Mouse (Mus musculus): ENCODE measurements around the gene Poldip3. TPM values are rescaled to one million over a fixed set of nuclear protein-coding genes. Genes with fewer than 3 reads are reported as not detected.

The Poldip3 gene
- 10 to 100 TPM; 90.5 to 91.5 TPM for total RNA-seq (2021)
- long read RNA-seq, experiment 1, transcript Poldip3-201 (9 exons, 3,299 nt): major isoform, 57 of 73 reads
- long read RNA-seq, experiment 1, partial matches to known transcripts: 5 of 73 reads
- long read RNA-seq, experiment 1, other reads (novel, unspliced or antisense): 9 of 73 reads
- long read RNA-seq, experiment 2, transcript Poldip3-201 (9 exons, 3,299 nt): major isoform, 92 of 110 reads
- long read RNA-seq, experiment 2, partial matches to known transcripts: 10 of 110 reads
- long read RNA-seq, experiment 2, other reads (novel, unspliced or antisense): 6 of 110 reads

DNA sequence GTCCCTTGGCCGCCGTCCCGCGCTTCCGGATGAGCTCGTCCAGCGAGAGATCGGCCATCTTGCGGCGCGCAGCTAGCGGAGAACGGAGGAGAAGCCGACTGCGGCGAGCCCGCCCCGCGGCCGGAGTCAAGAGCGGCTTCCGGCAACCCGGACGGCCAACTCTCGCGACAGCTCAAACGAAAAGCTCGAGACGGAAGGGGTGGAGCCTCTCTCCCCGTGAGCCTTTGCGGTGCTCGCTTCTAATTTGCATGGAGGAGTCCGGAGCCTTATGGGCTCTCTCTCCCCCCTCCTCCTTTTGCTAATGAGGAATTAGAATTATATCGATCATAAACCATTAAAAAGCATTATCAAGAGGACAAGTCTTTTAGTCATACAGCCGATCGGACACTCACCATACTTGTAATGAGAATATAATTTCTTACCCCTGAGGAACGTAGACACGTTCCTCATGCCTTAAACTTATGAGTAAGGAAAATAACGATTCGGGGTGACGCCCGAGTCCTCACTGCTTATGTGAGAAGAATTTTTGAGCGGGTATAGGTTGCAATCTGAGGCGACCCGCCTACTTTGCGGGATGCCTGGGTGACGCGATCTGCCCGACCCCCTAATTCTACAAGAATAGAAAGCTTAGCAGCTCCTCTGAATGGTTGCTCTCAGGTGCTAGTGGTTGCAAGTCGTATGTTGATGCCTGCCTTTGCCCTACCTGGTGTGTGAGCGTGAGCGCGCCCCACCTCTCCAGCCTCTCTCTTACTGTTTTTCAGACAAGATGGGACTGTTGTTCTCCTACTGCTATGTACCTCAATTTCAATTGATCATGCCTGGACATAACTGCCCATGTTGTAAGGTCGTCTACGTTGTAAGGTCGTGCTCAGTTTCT lies at the start of gene Poldip3:
TSS of gene Poldip3 (minus strand) at position 189 of the 877 bp plus-strand sequence.
- peak within 1 kb of the TSS; percentile 100 for H3K27ac ChIP-seq
- H3K4me3 ChIP-seq: peak within 1 kb of the TSS; percentile 97
- peak; percentile 96 to 98 for DNase-seq (ENCODE audit: low spot score in 2 of 2)
- no peak; the same call in 1 of the 2 replicates for TF ChIP-seq CTCF (conservative IDR thresholded peaks at IDR 0.05)

GRCm38 (mm10) chr15:83193413-83193812 lies 44.2 kb upstream of the Poldip3 start:
- H3K27ac ChIP-seq: no peak overlapping the region
- no peak for TF ChIP-seq CTCF (conservative IDR thresholded peaks at IDR 0.05)
- no peak for DNase-seq (ENCODE audit: low spot score in 2 of 2)
- H3K4me3 ChIP-seq: no peak overlapping the region

DNA sequence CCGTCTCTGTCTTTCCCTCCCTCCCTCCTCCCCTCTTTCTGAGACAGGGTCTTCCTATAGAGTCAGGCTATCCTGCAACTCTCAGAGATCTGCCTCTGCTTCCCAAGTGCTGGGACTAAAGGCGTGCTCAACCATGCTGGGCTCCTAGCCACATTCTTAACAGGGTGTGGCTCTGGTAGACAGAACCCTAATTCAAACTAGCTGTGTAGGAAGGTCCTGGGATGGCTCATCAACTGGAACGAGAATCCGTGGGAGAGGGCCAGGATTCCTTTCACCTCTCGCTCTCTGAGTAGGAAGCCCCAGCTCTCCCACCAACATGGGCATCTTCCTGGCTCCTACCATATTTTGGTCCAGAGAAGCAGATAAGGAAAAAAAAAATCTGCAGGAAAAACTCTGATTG lies 33.2 kb upstream of the Poldip3 start:
- Histone ChIP-seq H3K4me3 (no peak overlapping the region), H3K27ac (no peak overlapping the region)
- DNase-seq (ENCODE audit: low spot score in 2 of 2): no peak
- no peak for TF ChIP-seq CTCF (conservative IDR thresholded peaks at IDR 0.05)

- DNase-seq (ENCODE audit: low spot score in 2 of 2): no peak
- H3K4me3 ChIP-seq: no peak overlapping the region
- no peak for TF ChIP-seq CTCF (conservative IDR thresholded peaks at IDR 0.05)
- no peak overlapping the region for H3K27ac ChIP-seq
Measured at GRCm38 (mm10) chr15:83181800-83182330, 32.7 kb upstream of the Poldip3 start.

DNA sequence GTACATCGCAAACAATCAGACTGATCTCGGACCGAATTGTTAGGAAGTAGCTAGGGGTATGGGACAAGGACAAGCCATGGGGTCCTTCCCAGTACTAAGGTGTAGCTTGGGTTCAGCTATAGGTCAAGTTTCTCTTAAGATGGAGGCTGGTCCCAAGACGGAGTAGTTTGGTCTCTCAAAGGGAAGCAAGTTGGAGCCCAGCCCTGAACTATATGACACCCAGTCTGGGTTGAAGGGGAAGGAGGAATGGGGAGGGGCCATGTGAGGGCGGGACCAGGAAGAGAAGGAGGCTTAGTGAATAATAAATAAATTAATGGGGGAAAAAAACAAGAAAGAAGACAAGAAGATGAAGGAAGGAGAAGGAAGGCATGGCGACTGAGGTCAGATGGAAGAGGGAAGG lies 30.8 kb upstream of the Poldip3 start:
- DNase-seq (ENCODE audit: low spot score in 2 of 2): no peak
- H3K4me3 ChIP-seq: no peak overlapping the region
- H3K27ac ChIP-seq: no peak overlapping the region
- TF ChIP-seq CTCF (conservative IDR thresholded peaks at IDR 0.05): no peak

DNA sequence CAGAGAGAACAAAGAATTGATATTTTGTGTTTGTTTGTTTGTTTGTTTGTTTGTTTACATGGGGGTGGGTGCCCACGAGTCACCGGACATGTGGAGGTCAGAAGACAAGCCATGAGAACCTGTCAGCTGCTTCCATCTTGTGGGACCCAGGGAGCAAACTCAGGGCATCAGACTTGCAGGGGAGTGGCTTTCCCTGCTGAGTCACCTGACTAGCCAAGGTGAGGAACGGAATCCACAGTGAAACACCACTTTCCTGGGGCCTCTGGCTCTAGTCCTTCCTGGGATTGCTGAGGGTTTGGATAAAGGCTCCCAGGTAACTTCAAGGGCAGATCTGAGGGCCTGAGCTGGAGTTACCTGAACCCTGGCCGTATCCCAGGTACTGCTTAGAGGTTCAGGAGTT lies 27.5 kb upstream of the Poldip3 start:
- Histone ChIP-seq H3K4me3 (no peak overlapping the region), H3K27ac (no peak overlapping the region)
- no peak for DNase-seq (ENCODE audit: low spot score in 2 of 2)
- no peak for TF ChIP-seq CTCF (conservative IDR thresholded peaks at IDR 0.05)

DNA sequence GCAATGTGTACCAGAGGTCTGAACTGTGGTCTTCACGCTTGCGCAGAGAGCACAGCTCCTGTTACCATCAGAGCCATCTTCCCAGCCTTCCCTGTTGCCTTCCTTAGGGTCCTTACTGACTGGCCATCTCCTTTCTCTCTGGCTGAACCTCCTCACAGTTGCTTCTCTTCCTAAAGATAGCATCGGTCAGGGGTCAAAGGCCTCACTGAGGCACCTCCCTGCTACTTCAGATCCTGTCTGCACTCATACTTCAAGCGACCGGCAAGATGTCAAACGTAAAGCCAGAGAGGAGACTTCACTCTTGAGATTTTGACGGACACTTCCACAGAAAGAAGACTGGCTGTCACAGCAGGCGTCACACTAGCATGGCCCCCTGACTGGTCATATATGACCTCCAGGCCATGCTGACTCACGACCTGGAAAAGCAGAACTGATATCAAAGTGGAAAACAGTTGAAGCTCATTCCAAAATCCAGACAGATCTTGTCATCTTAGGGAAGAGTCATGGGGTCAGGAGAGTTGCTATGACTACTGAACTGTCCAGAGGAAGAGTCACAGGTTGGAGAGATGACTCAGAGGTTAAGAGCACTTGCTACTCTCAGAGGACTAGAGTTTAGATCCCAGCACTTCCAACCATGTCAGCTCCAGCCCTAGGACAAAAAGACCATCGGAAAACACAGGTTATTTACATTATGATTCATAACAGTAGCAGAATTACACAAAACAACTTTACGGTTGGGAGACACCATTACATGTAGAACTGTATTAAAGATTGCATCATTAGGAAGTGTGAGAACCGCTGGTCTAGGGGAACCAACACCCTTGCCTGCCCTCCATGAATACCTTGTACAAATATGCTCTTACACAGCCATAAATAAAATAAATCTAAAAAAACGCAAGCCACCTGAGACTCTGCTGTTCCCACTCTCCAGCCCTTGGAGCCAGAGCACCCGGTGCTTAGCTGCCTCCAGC lies 25.0 kb upstream of the Poldip3 start:
- no peak for TF ChIP-seq CTCF (conservative IDR thresholded peaks at IDR 0.05)
- H3K27ac ChIP-seq: no peak overlapping the region
- no peak for DNase-seq (ENCODE audit: low spot score in 2 of 2)
- H3K4me3 ChIP-seq: no peak overlapping the region

DNA sequence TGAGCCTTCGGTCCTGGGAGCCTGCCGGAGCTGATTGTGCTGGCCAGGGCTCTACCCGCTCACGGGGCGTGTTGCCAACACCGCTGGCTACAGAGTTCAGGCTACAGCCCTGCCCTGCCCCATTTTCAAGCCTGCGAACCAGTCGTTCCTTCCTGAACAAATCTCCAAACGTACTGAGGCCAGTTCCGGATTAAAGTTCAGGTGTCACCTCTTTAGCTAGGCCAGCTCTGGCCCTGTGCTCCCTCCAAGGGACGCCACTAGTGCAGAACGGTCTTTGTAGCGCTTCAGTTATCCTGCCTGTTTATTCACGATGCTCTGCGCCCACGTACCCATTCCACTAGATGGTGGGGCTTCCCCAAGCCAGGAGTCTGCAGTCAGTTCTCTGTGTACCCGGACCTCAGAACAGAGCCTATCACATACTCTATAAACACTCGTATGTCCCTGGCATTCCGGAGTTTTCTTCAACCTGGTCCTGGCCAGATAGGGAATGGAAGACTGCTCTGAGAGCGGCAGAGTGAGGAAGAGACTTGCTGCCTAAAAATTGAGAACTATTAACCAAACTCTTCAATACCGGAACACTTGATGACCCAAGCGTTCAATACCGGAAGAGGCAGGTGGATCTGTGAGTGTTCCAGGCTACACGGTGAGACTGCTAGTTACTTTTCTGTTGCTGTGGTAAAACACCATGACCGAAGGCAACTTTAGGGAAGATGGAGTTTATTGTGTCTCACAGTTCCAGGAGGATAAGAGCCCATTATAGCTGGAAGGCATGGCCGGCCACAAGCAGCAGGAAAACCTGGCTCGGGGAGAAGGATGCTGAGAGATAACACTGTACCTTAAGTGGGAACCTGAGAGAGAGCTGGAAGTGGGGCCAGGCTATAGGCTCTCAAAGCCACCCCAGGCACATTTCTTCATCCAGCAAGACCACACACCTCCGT lies 23.6 kb upstream of the Poldip3 start, which contains the start of gene Cyb5r3:
TSS of gene Cyb5r3 (minus strand) at position 101 of the 938 bp plus-strand sequence.
- Histone ChIP-seq H3K27ac (peak within 1 kb of the TSS; percentile 96), H3K4me3 (peak within 1 kb of the TSS; percentile 94)
- DNase-seq (ENCODE audit: low spot score in 2 of 2): peak in 1 of 2 experiments; percentile 33
- no peak for TF ChIP-seq CTCF (conservative IDR thresholded peaks at IDR 0.05)

DNA sequence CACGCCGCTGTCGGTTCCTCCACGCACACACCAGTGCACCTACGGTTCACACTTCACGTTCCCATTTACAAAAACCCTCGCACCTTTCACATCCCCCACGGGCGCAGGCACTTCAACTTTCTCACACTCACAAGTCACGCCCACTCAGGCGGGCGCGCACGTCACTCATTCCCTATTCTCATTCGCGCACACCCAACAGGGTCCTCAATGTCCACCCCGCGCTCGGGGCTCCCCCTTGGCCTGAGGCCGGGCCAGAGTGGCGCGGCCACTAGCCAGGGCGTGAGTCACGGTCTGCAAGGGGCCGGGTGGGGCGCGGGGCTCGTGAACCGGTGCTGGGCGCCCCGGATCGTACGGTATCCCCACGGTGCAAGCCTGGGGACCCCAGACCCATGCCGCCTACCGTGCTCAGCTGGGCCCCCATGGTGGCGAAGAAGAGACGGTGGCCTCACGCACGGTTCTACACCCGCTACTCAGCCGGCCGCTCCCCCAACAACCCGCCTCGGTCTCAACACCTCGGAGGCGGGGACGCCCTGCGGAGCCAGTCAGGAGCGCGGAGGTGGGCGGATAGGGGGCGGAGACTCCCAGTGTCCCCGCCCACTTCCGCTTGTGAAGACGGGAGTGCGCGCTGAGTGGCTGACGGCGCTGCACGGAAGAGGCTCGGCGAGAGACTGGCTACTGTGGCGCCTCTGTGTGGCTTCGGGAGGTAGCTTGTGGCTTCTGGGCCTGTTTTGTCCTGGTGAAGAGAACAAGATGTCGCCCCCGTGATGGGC lies 22.7 kb upstream of the Poldip3 start:
- Histone ChIP-seq H3K27ac (peak overlapping the region; percentile 96), H3K4me3 (peak overlapping the region; percentile 94)
- peak; percentile 96 to 97 for DNase-seq (ENCODE audit: low spot score in 2 of 2)
- TF ChIP-seq CTCF (conservative IDR thresholded peaks at IDR 0.05): peak; percentile 65

DNA sequence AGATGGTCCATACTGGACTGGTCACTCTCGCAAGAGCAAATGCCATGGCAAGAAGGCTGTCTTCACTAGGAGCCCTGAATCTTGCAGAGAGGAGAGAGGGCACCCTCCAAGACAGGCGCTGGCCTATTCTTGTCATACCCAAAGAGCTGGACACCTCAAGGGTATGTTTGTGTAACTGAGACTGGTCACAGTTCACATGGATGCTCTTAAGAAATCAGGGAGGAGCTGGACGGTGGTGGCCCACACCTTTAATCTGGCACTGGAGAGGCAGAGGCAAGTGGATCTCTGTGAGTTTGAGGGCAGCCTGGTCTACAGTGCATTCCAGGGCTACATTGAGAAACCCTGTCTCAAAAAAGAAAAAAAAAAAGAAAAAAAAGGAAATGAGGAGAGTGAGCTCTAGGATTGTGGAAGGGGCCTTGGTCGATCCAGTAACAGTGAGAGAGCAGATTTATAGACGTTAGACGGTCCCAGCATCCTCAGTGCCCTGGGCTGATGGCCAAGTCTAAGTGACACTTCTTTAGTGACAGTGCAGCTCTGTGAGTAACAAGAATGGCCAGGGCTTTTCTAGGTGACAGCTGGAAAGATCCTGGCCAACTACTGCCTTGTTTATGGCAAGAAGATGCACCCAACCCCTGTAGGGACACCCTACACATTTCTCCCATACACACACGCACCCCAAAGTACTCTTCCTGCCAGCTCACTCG lies 21.9 kb upstream of the Poldip3 start:
- TF ChIP-seq CTCF (conservative IDR thresholded peaks at IDR 0.05): no peak
- peak overlapping the region; percentile 96; the same call in 1 of the 2 replicates for H3K27ac ChIP-seq
- peak overlapping the region; percentile 94 for H3K4me3 ChIP-seq
- no peak for DNase-seq (ENCODE audit: low spot score in 2 of 2)

All from layer of hippocampus, adult 2 months (tissue).